Mouse (Mus musculus) heart, adult 2 months (tissue): ENCODE measurements around the gene Myom1.

ENCODE experiments used
- CTCF ChIP-seq: fragments of 200-600 bp; IDR thresholded peaks from 2 replicates; pipeline ENCODE4 v1.8.1; 2022; ENCODE audit warnings: antibody characterized with exemption, mild to moderate bottlenecking, moderate library complexity
- EP300 ChIP-seq: fragments of 200-500 bp; IDR thresholded peaks from 2 replicates; pipeline ENCODE4 v1.6.1; 2011; ENCODE audit warnings: low read depth, low read length, control low read depth; ENCODE audit not compliant: insufficient read depth
- POLR2A ChIP-seq: fragments of 200-500 bp; IDR thresholded peaks from 2 replicates; pipeline ENCODE4 v1.6.1; 2011; ENCODE audit warnings: mild to moderate bottlenecking, low read depth, low read length, control low read depth; ENCODE audit not compliant: insufficient read depth

DNA sequence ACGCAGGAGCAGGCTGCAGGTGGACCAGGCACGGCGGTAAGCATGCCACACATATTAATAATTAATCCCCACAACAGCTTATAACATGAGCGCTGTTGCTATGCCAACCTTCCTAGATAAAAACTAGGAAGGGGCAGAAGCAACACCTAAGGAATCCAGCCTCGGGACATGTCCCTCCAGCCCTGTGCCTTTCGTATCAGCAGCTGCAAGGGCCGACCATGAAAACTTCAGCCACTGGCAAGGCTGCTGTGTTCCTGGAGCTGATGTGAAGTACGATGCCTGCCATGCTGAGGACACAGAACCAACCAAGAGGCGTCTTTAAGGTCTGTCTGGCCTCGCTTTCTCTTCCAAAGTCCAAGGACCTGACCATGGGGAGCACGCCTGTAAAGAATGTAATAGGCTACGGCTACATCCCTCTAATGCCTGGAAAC lies 14.1 kb upstream of the Myom1 start:
- TF ChIP-seq EP300 (no peak), CTCF (no peak), POLR2A (no peak)
